Mouse (Mus musculus): ENCODE measurements around the gene Aup1. TPM values are rescaled to one million over a fixed set of nuclear protein-coding genes. Genes with fewer than 3 reads are reported as not detected.

Aup1 gene
- polyA plus RNA-seq, 1 experiment from 2014 or later, result 179 TPM

GRCm38 (mm10) chr6:83080210-83080609, 25.9 kb downstream of the Aup1 start:
- no peak overlapping the region for H3K27ac ChIP-seq
- 91% methylated on average over 5 of the region's 5 CpGs for WGBS
- peaks cover 71% of the 10 kb centered on the region for H3K27me3 ChIP-seq (ENCODE audit: insufficient read depth, poor library complexity, severe bottlenecking)
- no peak overlapping the region for H3K4me3 ChIP-seq
- no peak for DNase-seq (ENCODE audit: low spot score)
- H3K4me1 ChIP-seq (replicated peaks), result peaks cover 39% of the 10 kb centered on the region
- H3K9me3 ChIP-seq, result no peaks in the 10 kb centered on the region
- H3K36me3 ChIP-seq, result peaks cover 33% of the 10 kb centered on the region

GRCm38 (mm10) chr6:83083497-83083896, 29.2 kb downstream of the Aup1 start:
- H3K27me3 ChIP-seq (ENCODE audit: insufficient read depth, poor library complexity, severe bottlenecking), result peaks cover 80% of the 10 kb centered on the region
- no peak for DNase-seq (ENCODE audit: low spot score)
- H3K36me3 ChIP-seq, result peaks cover 33% of the 10 kb centered on the region
- WGBS, result 6% methylated on average over 5 of the region's 5 CpGs
- H3K4me1 ChIP-seq (replicated peaks), result peaks cover 55% of the 10 kb centered on the region
- H3K9me3 ChIP-seq, result no peaks in the 10 kb centered on the region
- H3K27ac ChIP-seq, result no peak overlapping the region
- H3K4me3 ChIP-seq, result no peak overlapping the region

- WGBS, result 3% methylated on average over 6 of the region's 6 CpGs
- H3K27me3 ChIP-seq (ENCODE audit: insufficient read depth, poor library complexity, severe bottlenecking), result peaks cover 89% of the 10 kb centered on the region
- H3K4me1 ChIP-seq (replicated peaks), result peaks cover 47% of the 10 kb centered on the region
- H3K9me3 ChIP-seq, result no peaks in the 10 kb centered on the region
- DNase-seq (ENCODE audit: low spot score), result no peak
- peaks cover 33% of the 10 kb centered on the region for H3K36me3 ChIP-seq
- no peak overlapping the region for H3K27ac ChIP-seq
- no peak overlapping the region for H3K4me3 ChIP-seq
Observed at GRCm38 (mm10) chr6:83084477-83084876, 30.2 kb downstream of the Aup1 start.

GRCm38 (mm10) chr6:83086121-83087035, 32.1 kb downstream of the Aup1 start, which contains the start of gene Lbx2:
TSS of gene Lbx2 (plus strand) at chr6:83086367.
- DNase-seq (ENCODE audit: low spot score), result no peak
- no peak within 1 kb of the TSS for H3K27ac ChIP-seq
- no peaks in the 10 kb centered on the region for H3K9me3 ChIP-seq
- peaks cover 42% of the 10 kb centered on the region for H3K4me1 ChIP-seq (replicated peaks)
- 3% methylated on average over 42 of the region's 42 CpGs for WGBS
- H3K36me3 ChIP-seq, result peaks cover 16% of the 10 kb centered on the region
- H3K4me3 ChIP-seq, result peak within 1 kb of the TSS; percentile 43
- peaks cover 96% of the 10 kb centered on the region for H3K27me3 ChIP-seq (ENCODE audit: insufficient read depth, poor library complexity, severe bottlenecking)

- DNase-seq (ENCODE audit: low spot score), result peak; percentile 58
- Histone ChIP-seq H3K27me3 (ENCODE audit: insufficient read depth, poor library complexity, severe bottlenecking) (peaks cover 93% of the 10 kb centered on the region), H3K9me3 (no peaks in the 10 kb centered on the region), H3K4me3 (peak overlapping the region; percentile 43), H3K36me3 (peaks cover 6% of the 10 kb centered on the region; the same call in 1 of the 2 replicates), H3K4me1 (replicated peaks) (peaks cover 42% of the 10 kb centered on the region), H3K27ac (no peak overlapping the region)
- WGBS, result 1% methylated on average over 47 of the region's 47 CpGs
Observed at GRCm38 (mm10) chr6:83087205-83087925, 33.0 kb downstream of the Aup1 start.

GRCm38 (mm10) chr6:83087926-83088260, 33.6 kb downstream of the Aup1 start:
- H3K4me1 ChIP-seq (replicated peaks), result peaks cover 42% of the 10 kb centered on the region
- WGBS, result 4% methylated on average over 9 of the region's 9 CpGs
- H3K36me3 ChIP-seq, result peaks cover under 1% of the 10 kb centered on the region; the same call in 1 of the 2 replicates
- H3K27me3 ChIP-seq (ENCODE audit: insufficient read depth, poor library complexity, severe bottlenecking), result peaks cover 92% of the 10 kb centered on the region
- no peak for DNase-seq (ENCODE audit: low spot score)
- H3K27ac ChIP-seq, result no peak overlapping the region
- no peaks in the 10 kb centered on the region for H3K9me3 ChIP-seq
- H3K4me3 ChIP-seq, result peak overlapping the region; percentile 43

- no peak overlapping the region for H3K27ac ChIP-seq
- WGBS, result 43% methylated on average over 6 of the region's 6 CpGs
- peaks cover 11% of the 10 kb centered on the region for H3K4me1 ChIP-seq (replicated peaks)
- no peaks in the 10 kb centered on the region for H3K36me3 ChIP-seq
- H3K4me3 ChIP-seq, result no peak overlapping the region
- H3K27me3 ChIP-seq (ENCODE audit: insufficient read depth, poor library complexity, severe bottlenecking), result peaks cover 57% of the 10 kb centered on the region
- H3K9me3 ChIP-seq, result 0 out of 2 replicates have a peak, but pooled peaks cover 5% of the 10 kb centered on the region
- DNase-seq (ENCODE audit: low spot score), result no peak
Observed at GRCm38 (mm10) chr6:83092416-83093127, 38.3 kb downstream of the Aup1 start.

GRCm38 (mm10) chr6:83095968-83096367, 41.6 kb downstream of the Aup1 start:
- 0 out of 2 replicates have a peak, but pooled peaks cover 5% of the 10 kb centered on the region for H3K9me3 ChIP-seq
- peaks cover 35% of the 10 kb centered on the region for H3K27me3 ChIP-seq (ENCODE audit: insufficient read depth, poor library complexity, severe bottlenecking)
- 43% methylated on average over 6 of the region's 6 CpGs for WGBS
- H3K4me3 ChIP-seq, result no peak overlapping the region
- H3K36me3 ChIP-seq, result no peaks in the 10 kb centered on the region
- no peak overlapping the region for H3K27ac ChIP-seq
- no peaks in the 10 kb centered on the region; the same call in 1 of the 2 replicates for H3K4me1 ChIP-seq (replicated peaks)
- no peak for DNase-seq (ENCODE audit: low spot score)

GRCm38 (mm10) chr6:83098411-83098810, 44.1 kb downstream of the Aup1 start:
- no peak for DNase-seq (ENCODE audit: low spot score)
- WGBS, result 73% methylated on average over 2 of the region's 2 CpGs
- Histone ChIP-seq H3K27ac (no peak overlapping the region), H3K4me3 (no peak overlapping the region), H3K4me1 (replicated peaks) (peaks cover 20% of the 10 kb centered on the region), H3K36me3 (no peaks in the 10 kb centered on the region), H3K9me3 (0 out of 2 replicates have a peak, but pooled peaks cover 5% of the 10 kb centered on the region), H3K27me3 (ENCODE audit: insufficient read depth, poor library complexity, severe bottlenecking) (peaks cover 33% of the 10 kb centered on the region)

GRCm38 (mm10) chr6:83101316-83101687, 47.0 kb downstream of the Aup1 start, which contains the start of the genes Ccdc142 and Gm42688:
TSS of gene Ccdc142 (plus strand) at chr6:83101601.
TSS of gene Gm42688 (plus strand) at chr6:83101617.
- H3K9me3 ChIP-seq, result no peaks in the 10 kb centered on the region
- H3K4me1 ChIP-seq (replicated peaks), result peaks cover 22% of the 10 kb centered on the region
- peak within 1 kb of the TSS; percentile 86 for H3K27ac ChIP-seq
- H3K36me3 ChIP-seq, result no peaks in the 10 kb centered on the region
- peaks cover 27% of the 10 kb centered on the region for H3K27me3 ChIP-seq (ENCODE audit: insufficient read depth, poor library complexity, severe bottlenecking)
- WGBS, result under 1% methylated on average over 25 of the region's 25 CpGs
- peak; percentile 84 for DNase-seq (ENCODE audit: low spot score)
- H3K4me3 ChIP-seq, result peak within 1 kb of the TSS; percentile 76

- DNase-seq (ENCODE audit: low spot score), result peak; percentile 74
- Histone ChIP-seq H3K4me1 (replicated peaks) (peaks cover 22% of the 10 kb centered on the region), H3K36me3 (no peaks in the 10 kb centered on the region), H3K4me3 (peak overlapping the region; percentile 76), H3K27me3 (ENCODE audit: insufficient read depth, poor library complexity, severe bottlenecking) (peaks cover 25% of the 10 kb centered on the region), H3K9me3 (no peaks in the 10 kb centered on the region), H3K27ac (peak overlapping the region; percentile 86)
- WGBS, result under 1% methylated on average over 74 of the region's 74 CpGs
Observed at GRCm38 (mm10) chr6:83101688-83102556, 47.6 kb downstream of the Aup1 start.

Measured in hindbrain, embryonic 10.5 days (tissue).